Mouse (Mus musculus): Measurements from ENCODE around the gene Larp1b.
"Not testable (repeated sequence)": the region's sequence is repeated elsewhere in the genome, so short reads cannot be mapped to it uniquely, and the experiment has no call there.

The Larp1b gene

DNA sequence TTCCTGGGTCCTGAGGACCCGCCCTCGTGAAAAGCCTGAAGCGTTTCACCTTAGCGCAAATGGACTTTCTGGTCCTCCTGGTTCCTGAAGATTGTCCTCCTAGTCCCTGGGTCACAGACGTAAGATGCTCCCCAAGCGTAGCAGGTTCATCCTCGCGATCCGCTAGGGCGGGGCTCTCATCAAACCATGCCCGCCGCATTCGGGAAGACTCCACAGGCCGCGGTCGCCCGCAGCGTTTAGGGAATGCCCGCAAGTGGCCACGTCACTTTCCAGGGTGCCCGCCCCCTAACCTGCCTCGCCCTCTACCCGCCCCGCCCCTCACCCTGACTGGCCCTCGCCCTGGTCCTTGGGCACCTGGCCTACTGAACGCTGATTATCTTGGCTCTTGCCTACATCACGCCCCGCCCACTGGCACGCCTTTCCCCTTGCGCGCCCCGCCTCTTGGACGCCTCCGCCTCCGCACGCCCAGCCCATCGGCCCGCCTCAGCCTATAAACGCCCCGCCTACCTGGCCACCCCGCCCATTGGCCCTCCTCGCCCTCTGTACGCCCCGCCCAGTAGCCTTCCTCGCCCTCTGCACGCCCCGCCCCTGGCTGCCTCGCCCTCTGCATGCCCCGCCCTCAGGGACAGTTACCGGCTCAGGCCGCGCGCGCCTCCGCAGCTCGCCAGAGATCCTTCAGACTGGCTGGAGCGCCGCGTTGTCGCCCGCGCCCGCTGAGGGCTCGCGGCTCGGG lies at the start of gene Larp1b:
TSS of gene Larp1b (plus strand) at position 659 of the 733 bp plus-strand sequence.
- in situ Hi-C loops (cut with MboI; ENCODE audit: low pct_unique_long_range_greater_than_20kb in 1 of 2, low sequenced_read_pairs in 2 of 2, unreplicated experiment in 1 of 2) = no loop called here

GRCm38 (mm10) chr3:40902443-40902842 lies 47.2 kb upstream of the Larp1b start, which contains the start of gene 1700034I23Rik:
TSS of gene 1700034I23Rik (minus strand) at chr3:40902543.
- in situ Hi-C loops (cut with MboI; ENCODE audit: low pct_unique_long_range_greater_than_20kb in 1 of 2, low sequenced_read_pairs in 2 of 2, unreplicated experiment in 1 of 2) = not testable (repeated sequence)

GRCm38 (mm10) chr3:40938189-40938588 lies 11.4 kb upstream of the Larp1b start:
- in situ Hi-C loops (cut with MboI; ENCODE audit: low pct_unique_long_range_greater_than_20kb in 1 of 2, low sequenced_read_pairs in 2 of 2, unreplicated experiment in 1 of 2) = no loop called here

GRCm38 (mm10) chr3:40938592-40938991 lies 11.0 kb upstream of the Larp1b start:
- in situ Hi-C loops (cut with MboI; ENCODE audit: low pct_unique_long_range_greater_than_20kb in 1 of 2, low sequenced_read_pairs in 2 of 2, unreplicated experiment in 1 of 2) = no loop called here

DNA sequence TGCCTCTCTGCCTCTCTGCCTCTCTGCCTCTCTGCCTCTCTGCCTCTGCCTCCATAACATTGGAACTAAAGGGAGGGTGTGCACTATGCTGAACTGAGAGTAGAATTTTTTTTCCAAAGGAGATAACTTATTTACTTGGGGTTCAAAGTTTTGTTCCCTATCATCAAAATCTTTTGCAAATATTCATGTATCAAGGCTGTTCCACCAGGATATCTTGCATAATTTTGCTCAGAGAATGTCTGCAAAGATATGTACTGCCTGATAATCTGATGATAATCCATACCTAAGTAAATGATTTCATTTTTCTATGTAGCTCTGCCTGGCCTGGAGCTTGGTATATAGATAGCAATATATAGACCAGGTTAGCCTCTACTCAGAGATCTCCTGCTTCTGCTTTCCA lies 10.6 kb upstream of the Larp1b start:
- in situ Hi-C loops (cut with MboI; ENCODE audit: low pct_unique_long_range_greater_than_20kb in 1 of 2, low sequenced_read_pairs in 2 of 2, unreplicated experiment in 1 of 2) = no loop called here

DNA sequence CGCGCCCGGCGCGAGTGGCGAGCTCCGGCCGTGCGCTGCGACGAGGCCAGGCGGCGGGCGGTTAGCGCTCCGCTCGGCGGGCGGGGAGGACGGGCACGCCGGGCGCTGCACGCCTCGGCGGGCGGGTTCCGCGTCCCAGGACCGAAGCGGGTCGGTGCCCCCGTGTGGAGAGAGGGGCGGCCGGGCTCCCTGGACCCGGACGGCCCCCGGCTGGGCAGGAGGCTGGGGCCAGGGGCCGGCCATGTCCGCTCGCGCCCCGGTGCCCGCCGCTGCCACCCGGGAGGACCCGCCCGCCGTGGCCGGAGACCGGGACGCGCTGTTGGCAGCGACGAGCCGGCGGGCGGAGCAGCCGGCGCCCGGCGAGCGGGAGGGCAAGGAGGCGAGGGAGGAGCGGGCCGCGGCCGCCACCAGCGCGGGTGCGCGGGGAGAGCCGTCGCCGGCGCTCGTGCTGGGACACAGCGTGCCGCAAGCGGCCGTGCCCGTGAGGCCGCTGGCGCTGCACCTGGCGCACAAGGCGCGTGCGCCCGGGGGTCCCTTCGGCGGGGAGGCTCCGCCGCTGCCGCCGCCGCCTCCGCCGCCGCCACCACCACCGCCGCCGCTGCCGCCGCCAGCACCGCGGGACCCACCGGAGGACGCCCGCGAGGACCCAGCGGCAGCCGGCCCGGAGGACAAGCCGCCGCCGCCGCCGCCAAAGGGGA lies 424 bp downstream of the Larp1b start:
- in situ Hi-C loops (cut with MboI; ENCODE audit: low pct_unique_long_range_greater_than_20kb in 1 of 2, low sequenced_read_pairs in 2 of 2, unreplicated experiment in 1 of 2) = no loop called here

- in situ Hi-C loops (cut with MboI; ENCODE audit: low pct_unique_long_range_greater_than_20kb in 1 of 2, low sequenced_read_pairs in 2 of 2, unreplicated experiment in 1 of 2) = no loop called here
Measured at GRCm38 (mm10) chr3:40950601-40951201, 1.1 kb downstream of the Larp1b start.

GRCm38 (mm10) chr3:40951365-40951764 lies 1.7 kb downstream of the Larp1b start:
- in situ Hi-C loops (cut with MboI; ENCODE audit: low pct_unique_long_range_greater_than_20kb in 1 of 2, low sequenced_read_pairs in 2 of 2, unreplicated experiment in 1 of 2) = no loop called here

DNA sequence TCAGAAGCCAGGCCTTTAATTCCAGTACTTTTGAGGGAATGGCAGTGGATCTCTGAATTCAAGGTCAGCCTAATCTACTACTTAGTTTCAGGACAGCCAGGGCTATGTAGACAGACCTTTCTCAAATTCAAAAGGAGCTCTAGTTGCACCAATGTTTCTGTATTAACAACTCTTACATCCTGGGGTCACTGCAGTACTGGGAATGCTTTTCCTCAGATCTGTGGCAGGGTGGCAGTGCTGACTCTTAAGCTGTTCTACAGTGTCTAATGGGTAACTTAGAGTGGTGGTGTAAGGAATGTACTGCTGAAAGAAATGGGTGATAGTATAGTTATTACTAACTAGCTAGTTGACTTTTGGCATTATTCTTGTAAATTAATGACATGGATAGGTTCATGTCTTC lies 3.0 kb downstream of the Larp1b start:
- in situ Hi-C loops (cut with MboI; ENCODE audit: low pct_unique_long_range_greater_than_20kb in 1 of 2, low sequenced_read_pairs in 2 of 2, unreplicated experiment in 1 of 2) = no loop called here

- in situ Hi-C loops (cut with MboI; ENCODE audit: low pct_unique_long_range_greater_than_20kb in 1 of 2, low sequenced_read_pairs in 2 of 2, unreplicated experiment in 1 of 2) = no loop called here
Measured at GRCm38 (mm10) chr3:40954792-40955191, 5.2 kb downstream of the Larp1b start.

GRCm38 (mm10) chr3:40958831-40959230 lies 9.2 kb downstream of the Larp1b start:
- in situ Hi-C loops (cut with MboI; ENCODE audit: low pct_unique_long_range_greater_than_20kb in 1 of 2, low sequenced_read_pairs in 2 of 2, unreplicated experiment in 1 of 2) = no loop called here

- in situ Hi-C loops (cut with MboI; ENCODE audit: low pct_unique_long_range_greater_than_20kb in 1 of 2, low sequenced_read_pairs in 2 of 2, unreplicated experiment in 1 of 2) = no loop called here
Measured at GRCm38 (mm10) chr3:40980758-40981157, 31.1 kb downstream of the Larp1b start.

DNA sequence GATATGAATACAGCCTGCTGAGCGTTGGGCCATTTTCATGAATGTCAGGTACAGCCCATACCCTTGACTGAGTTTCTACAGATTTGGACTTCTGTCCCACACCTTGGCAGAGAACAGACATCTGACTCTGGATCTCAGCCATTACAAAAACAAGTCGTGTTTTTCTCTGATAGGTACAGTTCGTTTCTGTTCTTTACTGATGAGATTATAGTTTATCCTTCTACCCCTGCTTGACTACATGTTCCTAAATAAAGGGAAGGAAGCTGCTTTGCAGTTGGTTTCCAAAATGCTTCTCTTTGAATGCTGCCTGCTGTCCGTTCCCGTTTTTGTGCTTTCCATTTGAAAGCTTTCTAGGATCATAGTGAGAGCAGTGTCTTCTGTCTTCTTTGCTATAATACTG lies 37.9 kb downstream of the Larp1b start:
- in situ Hi-C loops (cut with MboI; ENCODE audit: low pct_unique_long_range_greater_than_20kb in 1 of 2, low sequenced_read_pairs in 2 of 2, unreplicated experiment in 1 of 2) = no loop called here

- in situ Hi-C loops (cut with MboI; ENCODE audit: low pct_unique_long_range_greater_than_20kb in 1 of 2, low sequenced_read_pairs in 2 of 2, unreplicated experiment in 1 of 2) = no loop called here
Measured at GRCm38 (mm10) chr3:40988722-40989121, 39.1 kb downstream of the Larp1b start.

- in situ Hi-C loops (cut with MboI; ENCODE audit: low pct_unique_long_range_greater_than_20kb in 1 of 2, low sequenced_read_pairs in 2 of 2, unreplicated experiment in 1 of 2) = no loop called here
Measured at GRCm38 (mm10) chr3:40991541-40991940, 41.9 kb downstream of the Larp1b start.

- in situ Hi-C loops (cut with MboI; ENCODE audit: low pct_unique_long_range_greater_than_20kb in 1 of 2, low sequenced_read_pairs in 2 of 2, unreplicated experiment in 1 of 2) = no loop called here
Measured at GRCm38 (mm10) chr3:40995161-40995560, 45.5 kb downstream of the Larp1b start.

- in situ Hi-C loops (cut with MboI; ENCODE audit: low pct_unique_long_range_greater_than_20kb in 1 of 2, low sequenced_read_pairs in 2 of 2, unreplicated experiment in 1 of 2) = no loop called here
Measured at GRCm38 (mm10) chr3:41009315-41009714, 59.7 kb downstream of the Larp1b start.

- in situ Hi-C loops (cut with MboI; ENCODE audit: low pct_unique_long_range_greater_than_20kb in 1 of 2, low sequenced_read_pairs in 2 of 2, unreplicated experiment in 1 of 2) = no loop called here
Measured at GRCm38 (mm10) chr3:41009990-41010389, 60.4 kb downstream of the Larp1b start.

DNA sequence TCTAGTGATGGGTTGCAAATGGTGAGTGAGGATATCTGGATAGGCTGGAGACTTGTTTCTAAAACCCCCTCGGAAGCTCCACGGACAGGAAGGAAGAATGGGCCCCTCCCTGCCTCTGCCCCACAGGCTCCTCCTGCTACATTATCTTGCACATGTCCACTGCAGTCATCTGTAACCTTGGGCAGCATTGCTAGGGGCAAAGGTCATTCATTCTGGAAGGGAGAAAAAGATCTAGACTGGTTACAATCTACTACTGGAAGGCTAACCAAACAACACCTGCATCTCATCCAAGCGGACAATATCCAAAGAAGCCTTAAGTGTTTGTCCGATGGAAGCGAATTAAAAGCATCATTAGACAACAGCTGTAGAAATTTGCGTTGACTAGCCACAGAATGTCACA lies 61.1 kb downstream of the Larp1b start:
- in situ Hi-C loops (cut with MboI; ENCODE audit: low pct_unique_long_range_greater_than_20kb in 1 of 2, low sequenced_read_pairs in 2 of 2, unreplicated experiment in 1 of 2) = no loop called here

- in situ Hi-C loops (cut with MboI; ENCODE audit: low pct_unique_long_range_greater_than_20kb in 1 of 2, low sequenced_read_pairs in 2 of 2, unreplicated experiment in 1 of 2) = no loop called here
Measured at GRCm38 (mm10) chr3:41012451-41012850, 62.8 kb downstream of the Larp1b start.
